Mouse (Mus musculus) MEL (cell line): ENCODE measurements around the gene Gpatch2.

ENCODE experiments used
- CTCF ChIP-seq, 3 experiments: IDR thresholded peaks in 2 of 3; conservative IDR thresholded peaks in 1 of 3; 2 replicates each; pipeline ENCODE4 v1.5.1; 2011 to 2012; ENCODE audit warnings: low read length in 3 of 3, low read depth in 2 of 3, mild to moderate bottlenecking in 2 of 3, improper control_type of control experiment in 1 of 3, inconsistent platforms in 1 of 3, mixed read lengths in 1 of 3, moderate library complexity in 1 of 3; ENCODE audit not compliant: control insufficient read depth in 1 of 3, insufficient read depth in 1 of 3, poor library complexity in 1 of 3, severe bottlenecking in 1 of 3
- EP300 ChIP-seq, 2 experiments: IDR thresholded peaks; 2 replicates each; pipeline ENCODE4 v1.6.1; 2011; ENCODE audit warnings: improper control_type of control experiment in 2 of 2, low read length in 2 of 2, low read depth in 1 of 2, mild to moderate bottlenecking in 1 of 2
- ETS1 ChIP-seq: IDR thresholded peaks from 2 replicates; pipeline ENCODE4 v1.6.1; 2012; ENCODE audit warnings: low read depth, mild to moderate bottlenecking, inconsistent platforms, low read length, improper control_type of control experiment, moderate library complexity
- GATA1 ChIP-seq: IDR thresholded peaks from 2 replicates; pipeline ENCODE4 v1.6.1; 2011; ENCODE audit warnings: low read depth, low read length, improper control_type of control experiment
- HCFC1 ChIP-seq: IDR thresholded peaks from 2 replicates; pipeline ENCODE4 v1.6.1; 2012; ENCODE audit warnings: low read depth, mild to moderate bottlenecking, inconsistent platforms, low read length, improper control_type of control experiment, moderate library complexity
- NRF1 ChIP-seq: IDR thresholded peaks from 2 replicates; pipeline ENCODE4 v1.6.1; 2014; ENCODE audit warnings: low read depth, mild to moderate bottlenecking, inconsistent platforms, low read length, improper control_type of control experiment, moderate library complexity; ENCODE audit not compliant: poor library complexity, insufficient read depth, severe bottlenecking
- POLR2A ChIP-seq, 2 experiments: IDR thresholded peaks; 2 replicates each; pipeline ENCODE4 v1.6.1; 2011 to 2012; ENCODE audit warnings: low read length in 2 of 2, mild to moderate bottlenecking in 2 of 2, control low read depth in 1 of 2, improper control_type of control experiment in 1 of 2, low read depth in 1 of 2, moderate library complexity in 1 of 2; ENCODE audit not compliant: control insufficient read depth in 1 of 2, insufficient read depth in 1 of 2, poor library complexity in 1 of 2
- POLR2AphosphoS2 ChIP-seq: IDR thresholded peaks from 2 replicates; pipeline ENCODE4 v1.6.1; 2011; ENCODE audit warnings: low read length, improper control_type of control experiment

- TF ChIP-seq HCFC1 = no peak
- TF ChIP-seq GATA1 = no peak
- no peak for TF ChIP-seq POLR2A (IDR thresholded peaks at IDR 0.05; ENCODE audit: control insufficient read depth in 1 of 2, insufficient read depth in 1 of 2, low read depth in 1 of 2, low read length in 2 of 2, poor library complexity in 1 of 2)
- TF ChIP-seq NRF1 = no peak
- no peak for TF ChIP-seq EP300 (IDR thresholded peaks at IDR 0.05; ENCODE audit: low read depth in 1 of 2, low read length in 2 of 2)
- no peak for TF ChIP-seq CTCF (IDR thresholded peaks at IDR 0.05 in 2 of 3, conservative IDR thresholded peaks at IDR 0.05 in 1 of 3; ENCODE audit: control insufficient read depth in 1 of 3, insufficient read depth in 1 of 3, low read depth in 2 of 3, low read length in 3 of 3, poor library complexity in 1 of 3, severe bottlenecking in 1 of 3)
- TF ChIP-seq POLR2AphosphoS2 = no peak
- TF ChIP-seq ETS1 = no peak
Observed at GRCm38 (mm10) chr1:187374418-187374817, 159.1 kb downstream of the Gpatch2 start.
